Mouse (Mus musculus) frontal cortex, postnatal 10 days (tissue): ENCODE data around the gene Atp2a1.
A peak's percentile ranks its signal among the peaks of the same experiment; 100 is the strongest.
"Not testable (repeated sequence)": the region's sequence is repeated elsewhere in the genome, so short reads cannot be mapped to it uniquely, and the experiment has no call there.

ENCODE experiments used
- DNase-seq, 2 experiments: peaks; one replicate each; pipeline ENCODE4 v3.0.0; 2022; ENCODE audit warnings: low spot score in 2 of 2, mixed read lengths in 1 of 2

The Atp2a1 gene

DNA sequence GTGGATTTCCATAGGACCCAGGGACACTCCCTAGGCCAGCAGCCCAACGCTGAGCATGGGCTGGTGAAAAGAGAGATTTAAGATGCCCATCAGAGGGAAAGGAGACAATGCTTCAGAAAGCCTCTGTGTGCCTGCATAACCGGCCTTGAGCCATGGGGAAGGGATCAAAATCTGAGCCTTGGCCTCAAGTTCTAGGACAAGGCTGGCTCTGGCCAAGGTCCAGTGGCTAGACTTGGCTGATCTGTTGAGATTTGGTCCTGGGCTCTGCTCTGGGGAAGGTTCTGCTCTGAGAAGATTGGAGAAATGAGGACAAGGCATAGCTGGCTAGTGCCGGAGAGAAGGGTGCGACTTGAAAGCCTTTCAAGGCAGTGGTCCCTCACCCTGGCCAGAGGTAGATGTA, 51.8 kb downstream of the Atp2a1 start:
- DNase-seq = no peak

- no peak for DNase-seq
These were observed 54.2 kb downstream of the Atp2a1 start for GRCm38 (mm10) chr7:126408686-126409085.

GRCm38 (mm10) chr7:126402518-126402917, 60.4 kb downstream of the Atp2a1 start:
- DNase-seq = not testable (repeated sequence)

GRCm38 (mm10) chr7:126399548-126399947, 63.4 kb downstream of the Atp2a1 start:
- peak; percentile 41 to 64 for DNase-seq

DNA sequence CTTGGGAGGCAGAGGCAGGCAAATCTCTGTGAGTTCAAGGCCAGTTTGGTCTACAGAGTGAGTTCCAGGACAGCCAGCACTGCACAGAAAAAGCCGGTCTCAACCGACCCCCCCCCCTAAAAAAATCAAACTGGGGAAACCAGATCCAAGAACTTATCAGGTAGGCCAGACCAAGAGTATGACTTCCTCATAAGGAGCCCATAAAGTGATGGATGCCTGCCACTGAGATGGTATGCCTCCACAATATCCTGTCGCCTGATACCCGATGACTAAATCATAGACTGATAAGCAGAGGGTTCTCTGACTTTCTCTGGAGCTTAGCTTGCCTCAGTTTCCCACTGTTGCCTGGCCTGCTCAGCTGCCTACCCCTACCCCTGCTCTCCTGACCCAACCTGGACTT, 65.1 kb downstream of the Atp2a1 start:
- no peak for DNase-seq

DNA sequence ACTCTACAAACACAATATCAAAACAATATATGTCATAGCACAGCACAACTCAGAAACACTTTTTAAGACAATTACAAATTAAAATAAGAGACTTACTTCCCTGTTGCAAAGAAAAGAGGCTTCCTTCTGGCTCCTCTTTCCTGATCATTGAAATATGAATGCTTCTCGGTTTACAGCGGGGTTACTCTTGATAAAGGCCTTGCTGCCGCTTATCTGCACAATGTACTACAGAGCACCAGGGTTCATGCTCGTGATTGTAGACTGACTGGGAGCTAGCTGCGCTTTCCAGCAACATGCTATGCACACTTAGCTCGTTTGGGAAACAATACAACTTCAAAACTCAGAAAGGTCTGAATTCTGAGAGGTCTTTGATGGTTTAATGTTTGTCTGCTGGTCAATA, 65.7 kb downstream of the Atp2a1 start:
- DNase-seq = no peak

GRCm38 (mm10) chr7:126396298-126397119, 66.4 kb downstream of the Atp2a1 start, which contains the start of gene Nfatc2ip:
Gene Nfatc2ip (minus strand): TSS chr7:126396737.
- peak; percentile 95 to 96 for DNase-seq
